Mouse (Mus musculus): ENCODE measurements at regions not wholly inside any gene's neighbourhood (a gene's known extent, or its start where the extent isn't known, plus 50 kb on each side); places are given as distances from the start of the nearest gene placed in this dataset.

GRCm38 (mm10) chr13:112166338-112166802 lies 121.9 kb upstream of the Ankrd55 start:
- DNase-seq (ENCODE audit: low spot score in 2 of 2) = peak in 1 of 2 experiments; percentile 33

GRCm38 (mm10) chr13:112168468-112168867 lies 119.8 kb upstream of the Ankrd55 start:
- no peak for DNase-seq (ENCODE audit: low spot score in 2 of 2)

- DNase-seq (ENCODE audit: low spot score in 2 of 2) = no peak
These were observed 117.4 kb upstream of the Ankrd55 start for GRCm38 (mm10) chr13:112170872-112171271.

GRCm38 (mm10) chr13:112171940-112172715 lies 116.1 kb upstream of the Ankrd55 start:
- DNase-seq (ENCODE audit: low spot score in 2 of 2) = no peak

- no peak for DNase-seq (ENCODE audit: low spot score in 2 of 2)
These were observed 114.3 kb upstream of the Ankrd55 start for GRCm38 (mm10) chr13:112173973-112174372.

- no peak for DNase-seq (ENCODE audit: low spot score in 2 of 2)
These were observed 110.2 kb upstream of the Ankrd55 start for GRCm38 (mm10) chr13:112178031-112178430.

GRCm38 (mm10) chr13:112183996-112184395 lies 104.3 kb upstream of the Ankrd55 start:
- no peak for DNase-seq (ENCODE audit: low spot score in 2 of 2)

GRCm38 (mm10) chr13:112185116-112185515 lies 103.1 kb upstream of the Ankrd55 start:
- DNase-seq (ENCODE audit: low spot score in 2 of 2) = no peak

GRCm38 (mm10) chr13:112187226-112187625 lies 101.0 kb upstream of the Ankrd55 start:
- DNase-seq (ENCODE audit: low spot score in 2 of 2) = peak in 1 of 2 experiments; percentile 52

- DNase-seq (ENCODE audit: low spot score in 2 of 2) = no peak
These were observed 99.9 kb upstream of the Ankrd55 start for GRCm38 (mm10) chr13:112188313-112188712.

- DNase-seq (ENCODE audit: low spot score in 2 of 2) = no peak
These were observed 99.3 kb upstream of the Ankrd55 start for GRCm38 (mm10) chr13:112188741-112189476.

GRCm38 (mm10) chr13:112189605-112190004 lies 98.6 kb upstream of the Ankrd55 start:
- DNase-seq (ENCODE audit: low spot score in 2 of 2) = no peak

- no peak for DNase-seq (ENCODE audit: low spot score in 2 of 2)
These were observed 95.9 kb upstream of the Ankrd55 start for GRCm38 (mm10) chr13:112192192-112192905.

- DNase-seq (ENCODE audit: low spot score in 2 of 2) = no peak
These were observed 94.6 kb upstream of the Ankrd55 start for GRCm38 (mm10) chr13:112193676-112194075.

GRCm38 (mm10) chr13:112194991-112195390 lies 93.3 kb upstream of the Ankrd55 start:
- no peak for DNase-seq (ENCODE audit: low spot score in 2 of 2)

- peak in 1 of 2 experiments; percentile 25 for DNase-seq (ENCODE audit: low spot score in 2 of 2)
These were observed 91.5 kb upstream of the Ankrd55 start for GRCm38 (mm10) chr13:112196789-112197188.

GRCm38 (mm10) chr13:112203721-112204120 lies 84.5 kb upstream of the Ankrd55 start:
- no peak for DNase-seq (ENCODE audit: low spot score in 2 of 2)

- no peak for DNase-seq (ENCODE audit: low spot score in 2 of 2)
These were observed 84.0 kb upstream of the Ankrd55 start for GRCm38 (mm10) chr13:112204204-112204603.

- DNase-seq (ENCODE audit: low spot score in 2 of 2) = no peak
These were observed 83.4 kb upstream of the Ankrd55 start for GRCm38 (mm10) chr13:112204813-112205212.

- DNase-seq (ENCODE audit: low spot score in 2 of 2) = peak in 1 of 2 experiments; percentile 13
These were observed 80.5 kb upstream of the Ankrd55 start for GRCm38 (mm10) chr13:112207617-112208235.

GRCm38 (mm10) chr13:112211841-112212240 lies 76.4 kb upstream of the Ankrd55 start:
- no peak for DNase-seq (ENCODE audit: low spot score in 2 of 2)

All from left cerebral cortex, adult 8-10 months (tissue).